Mouse (Mus musculus): Measurements from ENCODE around the gene Nap1l3. TPM values are rescaled to one million over a fixed set of nuclear protein-coding genes. Genes with fewer than 3 reads are reported as not detected.

Gene Nap1l3
- polyA plus RNA-seq (2015; fragmentation: Nextera tagmentation; extraction: Ambion mirVana), result 46.3 and 47.0 TPM in 2 replicates

- H3K4me3 ChIP-seq, result peak within 1 kb of the TSS; percentile 57
- H3K36me3 ChIP-seq, result no peaks in the 10 kb centered on the region
- H3K27ac ChIP-seq (replicated peaks), result peak within 1 kb of the TSS; percentile 85
- peak; percentile 99 for ATAC-seq (ENCODE audit: low read depth)
- no peaks in the 10 kb centered on the region for H3K27me3 ChIP-seq
- no peaks in the 10 kb centered on the region for H3K9me3 ChIP-seq
- WGBS, result 7% methylated on average over 39 of the region's 39 CpGs
- H3K4me2 ChIP-seq, result peak within 1 kb of the TSS; percentile 51
- 0 out of 2 replicates have a peak, but pooled peaks cover 10% of the 10 kb centered on the region for H3K4me1 ChIP-seq (replicated peaks)
- H3K9ac ChIP-seq, result peak within 1 kb of the TSS; percentile 81
These were observed at the start of gene Nap1l3 for GRCm38 (mm10) chrX:122396781-122397581. Nap1l3 (minus strand) TSS chrX:122397401.

- peak overlapping the region; percentile 58 for H3K9ac ChIP-seq
- H3K36me3 ChIP-seq, result no peaks in the 10 kb centered on the region
- 0 out of 2 replicates have a peak, but pooled peaks cover 10% of the 10 kb centered on the region for H3K4me1 ChIP-seq (replicated peaks)
- no peaks in the 10 kb centered on the region for H3K9me3 ChIP-seq
- no peaks in the 10 kb centered on the region for H3K27me3 ChIP-seq
- no peak overlapping the region for H3K27ac ChIP-seq (replicated peaks)
- H3K4me2 ChIP-seq, result peak overlapping the region; percentile 51
- peak overlapping the region; percentile 57 for H3K4me3 ChIP-seq
- ATAC-seq (ENCODE audit: low read depth), result peak; percentile 48
- WGBS, result 21% methylated on average over 8 of the region's 8 CpGs
These were observed 451 bp upstream of the Nap1l3 start for GRCm38 (mm10) chrX:122397652-122398051.
